Mouse (Mus musculus): ENCODE measurements around the gene Ccdc152. TPM values are rescaled to one million over a fixed set of nuclear protein-coding genes. Genes with fewer than 3 reads are reported as not detected.

Ccdc152 gene
- polyA plus RNA-seq, 1 experiment from 2014 or later = 0.21 TPM

- ATAC-seq (ENCODE audit: borderline replicate concordance, extremely low read depth, low FRiP score, low TSS enrichment) = no peak; the same call in 1 of the 2 replicates
These were observed 9.6 kb upstream of the Ccdc152 start for GRCm38 (mm10) chr15:3312937-3313336.

GRCm38 (mm10) chr15:3309856-3310255 is 6.5 kb upstream of the Ccdc152 start:
- Histone ChIP-seq H3K36me3 (no peaks in the 10 kb centered on the region), H3K27ac (no peak overlapping the region), H3K9me3 (no peaks in the 10 kb centered on the region), H3K4me3 (no peak overlapping the region), H3K4me2 (no peak overlapping the region), H3K4me1 (no peaks in the 10 kb centered on the region), H3K9ac (no peak overlapping the region), H3K27me3 (no peaks in the 10 kb centered on the region)
- no peak for ATAC-seq (ENCODE audit: borderline replicate concordance, extremely low read depth, low FRiP score, low TSS enrichment)
- 76% methylated on average over 3 of the region's 3 CpGs for WGBS

More at GRCm38 (mm10) chr15:3312937-3313336, 9.6 kb upstream of the Ccdc152 start:
- Histone ChIP-seq H3K9ac (no peak overlapping the region), H3K4me1 (no peaks in the 10 kb centered on the region), H3K27ac (no peak overlapping the region), H3K27me3 (no peaks in the 10 kb centered on the region), H3K4me2 (no peak overlapping the region), H3K4me3 (no peak overlapping the region), H3K9me3 (no peaks in the 10 kb centered on the region), H3K36me3 (no peaks in the 10 kb centered on the region)

- no peak for ATAC-seq (ENCODE audit: borderline replicate concordance, extremely low read depth, low FRiP score, low TSS enrichment)
- Histone ChIP-seq H3K36me3 (no peaks in the 10 kb centered on the region), H3K9me3 (no peaks in the 10 kb centered on the region), H3K27me3 (no peaks in the 10 kb centered on the region), H3K4me3 (no peak overlapping the region), H3K4me2 (no peak overlapping the region), H3K9ac (no peak overlapping the region), H3K27ac (no peak overlapping the region), H3K4me1 (no peaks in the 10 kb centered on the region)
- 67% methylated on average over 4 of the region's 4 CpGs for WGBS
These were observed 2.8 kb downstream of the Ccdc152 start for GRCm38 (mm10) chr15:3300361-3301100.

- WGBS = 74% methylated on average over 8 of the region's 8 CpGs
- Histone ChIP-seq H3K9me3 (no peaks in the 10 kb centered on the region), H3K4me3 (no peak overlapping the region), H3K4me1 (no peaks in the 10 kb centered on the region), H3K27ac (no peak overlapping the region), H3K36me3 (no peaks in the 10 kb centered on the region), H3K27me3 (no peaks in the 10 kb centered on the region), H3K9ac (no peak overlapping the region), H3K4me2 (no peak overlapping the region)
- no peak for ATAC-seq (ENCODE audit: borderline replicate concordance, extremely low read depth, low FRiP score, low TSS enrichment)
These were observed 5.7 kb downstream of the Ccdc152 start for GRCm38 (mm10) chr15:3297615-3298014.

GRCm38 (mm10) chr15:3295986-3296385 is 7.3 kb downstream of the Ccdc152 start:
- no peak overlapping the region for H3K9ac ChIP-seq
- no peak overlapping the region for H3K27ac ChIP-seq
- H3K4me3 ChIP-seq = no peak overlapping the region
- H3K27me3 ChIP-seq = no peaks in the 10 kb centered on the region
- no peaks in the 10 kb centered on the region for H3K36me3 ChIP-seq
- no peaks in the 10 kb centered on the region for H3K4me1 ChIP-seq
- ATAC-seq (ENCODE audit: borderline replicate concordance, extremely low read depth, low FRiP score, low TSS enrichment) = no peak
- no peaks in the 10 kb centered on the region for H3K9me3 ChIP-seq
- H3K4me2 ChIP-seq = no peak overlapping the region
- 68% methylated on average over 1 of the region's 1 CpGs for WGBS

- Histone ChIP-seq H3K9me3 (no peaks in the 10 kb centered on the region), H3K4me2 (no peak overlapping the region), H3K4me3 (no peak overlapping the region), H3K9ac (no peak overlapping the region), H3K27ac (no peak overlapping the region), H3K27me3 (no peaks in the 10 kb centered on the region), H3K36me3 (no peaks in the 10 kb centered on the region), H3K4me1 (no peaks in the 10 kb centered on the region)
- 39% methylated on average over 1 of the region's 1 CpGs for WGBS
- no peak for ATAC-seq (ENCODE audit: borderline replicate concordance, extremely low read depth, low FRiP score, low TSS enrichment)
These were observed 9.8 kb downstream of the Ccdc152 start for GRCm38 (mm10) chr15:3293477-3293876.

- H3K9me3 ChIP-seq = no peaks in the 10 kb centered on the region
- H3K9ac ChIP-seq = no peak overlapping the region
- no peak overlapping the region for H3K4me3 ChIP-seq
- no peak overlapping the region for H3K4me2 ChIP-seq
- 84% methylated on average over 3 of the region's 3 CpGs for WGBS
- no peaks in the 10 kb centered on the region for H3K4me1 ChIP-seq
- H3K27ac ChIP-seq = no peak overlapping the region
- ATAC-seq (ENCODE audit: borderline replicate concordance, extremely low read depth, low FRiP score, low TSS enrichment) = no peak
- H3K36me3 ChIP-seq = no peaks in the 10 kb centered on the region
- no peaks in the 10 kb centered on the region for H3K27me3 ChIP-seq
These were observed 12.9 kb downstream of the Ccdc152 start for GRCm38 (mm10) chr15:3290435-3290834.

- ATAC-seq (ENCODE audit: borderline replicate concordance, extremely low read depth, low FRiP score, low TSS enrichment) = no peak
- Histone ChIP-seq H3K4me2 (no peak overlapping the region), H3K27me3 (no peaks in the 10 kb centered on the region)
These were observed 17.3 kb downstream of the Ccdc152 start for GRCm38 (mm10) chr15:3286032-3286431.

GRCm38 (mm10) chr15:3281737-3282136 is 21.6 kb downstream of the Ccdc152 start:
- Histone ChIP-seq H3K27me3 (no peaks in the 10 kb centered on the region), H3K4me2 (no peak overlapping the region), H3K4me1 (no peaks in the 10 kb centered on the region), H3K9ac (no peak overlapping the region), H3K27ac (no peak overlapping the region), H3K9me3 (no peaks in the 10 kb centered on the region), H3K4me3 (no peak overlapping the region), H3K36me3 (peaks cover 11% of the 10 kb centered on the region)
- no peak for ATAC-seq (ENCODE audit: borderline replicate concordance, extremely low read depth, low FRiP score, low TSS enrichment)
- WGBS = 83% methylated on average over 1 of the region's 1 CpGs

More at GRCm38 (mm10) chr15:3286032-3286431, 17.3 kb downstream of the Ccdc152 start:
- Histone ChIP-seq H3K9ac (no peak overlapping the region), H3K4me3 (no peak overlapping the region), H3K4me1 (no peaks in the 10 kb centered on the region), H3K36me3 (no peaks in the 10 kb centered on the region), H3K27ac (no peak overlapping the region), H3K9me3 (no peaks in the 10 kb centered on the region)

GRCm38 (mm10) chr15:3281216-3281615 is 22.1 kb downstream of the Ccdc152 start:
- no peak for ATAC-seq (ENCODE audit: borderline replicate concordance, extremely low read depth, low FRiP score, low TSS enrichment)
- no peak overlapping the region for H3K4me3 ChIP-seq
- no peak overlapping the region for H3K27ac ChIP-seq
- H3K9me3 ChIP-seq = no peaks in the 10 kb centered on the region
- H3K27me3 ChIP-seq = no peaks in the 10 kb centered on the region
- H3K36me3 ChIP-seq = peaks cover 11% of the 10 kb centered on the region
- H3K4me2 ChIP-seq = no peak overlapping the region
- no peaks in the 10 kb centered on the region for H3K4me1 ChIP-seq
- H3K9ac ChIP-seq = no peak overlapping the region

GRCm38 (mm10) chr15:3279242-3279641 is 24.1 kb downstream of the Ccdc152 start:
- no peak overlapping the region for H3K4me2 ChIP-seq
- no peaks in the 10 kb centered on the region for H3K27me3 ChIP-seq
- no peak overlapping the region for H3K4me3 ChIP-seq
- H3K27ac ChIP-seq = no peak overlapping the region
- no peaks in the 10 kb centered on the region for H3K9me3 ChIP-seq
- ATAC-seq (ENCODE audit: borderline replicate concordance, extremely low read depth, low FRiP score, low TSS enrichment) = no peak
- H3K36me3 ChIP-seq = peaks cover 17% of the 10 kb centered on the region
- no peak overlapping the region for H3K9ac ChIP-seq
- WGBS = 69% methylated on average over 7 of the region's 7 CpGs
- H3K4me1 ChIP-seq = no peaks in the 10 kb centered on the region

- Histone ChIP-seq H3K9me3 (no peaks in the 10 kb centered on the region), H3K4me3 (no peak overlapping the region), H3K4me1 (no peaks in the 10 kb centered on the region), H3K36me3 (peaks cover 17% of the 10 kb centered on the region), H3K4me2 (no peak overlapping the region), H3K27ac (no peak overlapping the region), H3K27me3 (no peaks in the 10 kb centered on the region), H3K9ac (no peak overlapping the region)
- 80% methylated on average over 2 of the region's 2 CpGs for WGBS
- ATAC-seq (ENCODE audit: borderline replicate concordance, extremely low read depth, low FRiP score, low TSS enrichment) = no peak
These were observed 25.9 kb downstream of the Ccdc152 start for GRCm38 (mm10) chr15:3277391-3277790.

GRCm38 (mm10) chr15:3273191-3273590 is 30.1 kb downstream of the Ccdc152 start:
- Histone ChIP-seq H3K9ac (no peak overlapping the region), H3K36me3 (peaks cover 11% of the 10 kb centered on the region), H3K9me3 (no peaks in the 10 kb centered on the region), H3K4me3 (no peak overlapping the region), H3K4me2 (no peak overlapping the region), H3K4me1 (peaks cover 12% of the 10 kb centered on the region), H3K27ac (no peak overlapping the region), H3K27me3 (no peaks in the 10 kb centered on the region)
- 69% methylated on average over 1 of the region's 1 CpGs for WGBS
- no peak for ATAC-seq (ENCODE audit: borderline replicate concordance, extremely low read depth, low FRiP score, low TSS enrichment)

Measured in lung, embryonic 15.5 days (tissue).